Mouse (Mus musculus) embryo, embryonic 11 days (tissue): Measurements from ENCODE around the gene 1700016D06Rik.
"Not testable (repeated sequence)": the region's sequence is repeated elsewhere in the genome, so short reads cannot be mapped to it uniquely, and the experiment has no call there.

Experiments
- DNase-seq: peaks from one replicate; pipeline ENCODE4 v3.0.0-alpha.2; 2015

1700016D06Rik gene

GRCm38 (mm10) chr8:11700060-11701032 lies 517 bp downstream of the 1700016D06Rik start:
- DNase-seq, result peak; percentile 83

GRCm38 (mm10) chr8:11699442-11700001 lies 1.3 kb downstream of the 1700016D06Rik start:
- no peak for DNase-seq

- DNase-seq, result no peak
These were observed 3.4 kb downstream of the 1700016D06Rik start for GRCm38 (mm10) chr8:11697467-11697866.

GRCm38 (mm10) chr8:11696176-11696575 lies 4.7 kb downstream of the 1700016D06Rik start:
- DNase-seq, result no peak

GRCm38 (mm10) chr8:11693972-11694371 lies 6.9 kb downstream of the 1700016D06Rik start:
- DNase-seq, result no peak

GRCm38 (mm10) chr8:11692455-11692854 lies 8.4 kb downstream of the 1700016D06Rik start:
- no peak for DNase-seq

GRCm38 (mm10) chr8:11691761-11692160 lies 9.1 kb downstream of the 1700016D06Rik start:
- DNase-seq, result no peak

- DNase-seq, result no peak
These were observed 9.6 kb downstream of the 1700016D06Rik start for GRCm38 (mm10) chr8:11691284-11691683.

GRCm38 (mm10) chr8:11689945-11690344 lies 10.9 kb downstream of the 1700016D06Rik start:
- no peak for DNase-seq

GRCm38 (mm10) chr8:11687251-11687650 lies 13.6 kb downstream of the 1700016D06Rik start:
- DNase-seq, result no peak

GRCm38 (mm10) chr8:11684558-11684957 lies 16.3 kb downstream of the 1700016D06Rik start:
- DNase-seq, result no peak

GRCm38 (mm10) chr8:11668308-11668707 lies 32.6 kb downstream of the 1700016D06Rik start:
- no peak for DNase-seq

GRCm38 (mm10) chr8:11666023-11666716 lies 34.7 kb downstream of the 1700016D06Rik start:
- not testable (repeated sequence) for DNase-seq

- no peak for DNase-seq
These were observed 38.9 kb downstream of the 1700016D06Rik start for GRCm38 (mm10) chr8:11661969-11662368.

GRCm38 (mm10) chr8:11650021-11650420 lies 50.8 kb downstream of the 1700016D06Rik start:
- no peak for DNase-seq

GRCm38 (mm10) chr8:11643123-11643522 lies 57.7 kb downstream of the 1700016D06Rik start:
- no peak for DNase-seq

GRCm38 (mm10) chr8:11640606-11641005 lies 60.3 kb downstream of the 1700016D06Rik start:
- DNase-seq, result no peak

GRCm38 (mm10) chr8:11637531-11637930 lies 63.3 kb downstream of the 1700016D06Rik start:
- DNase-seq, result no peak

GRCm38 (mm10) chr8:11636324-11637057 lies 64.4 kb downstream of the 1700016D06Rik start:
- DNase-seq, result peak; percentile 91

GRCm38 (mm10) chr8:11635611-11636081 lies 65.2 kb downstream of the 1700016D06Rik start, which contains the start of gene Ankrd10:
Gene Ankrd10 (minus strand): TSS chr8:11635757.
- peak; percentile 99 for DNase-seq

- DNase-seq, result peak; percentile 97
These were observed 65.8 kb downstream of the 1700016D06Rik start for GRCm38 (mm10) chr8:11635012-11635577.
